Mouse (Mus musculus): ENCODE results near the gene Cd2. TPM values are rescaled to one million over a fixed set of nuclear protein-coding genes. Genes with fewer than 3 reads are reported as not detected.

The Cd2 gene
- polyA plus RNA-seq, 1 experiment from 2014 or later: 0.30 TPM

GRCm38 (mm10) chr3:101286336-101287325 lies 1.1 kb downstream of the Cd2 start:
- Histone ChIP-seq H3K9me3 (replicated peaks; ENCODE audit: control insufficient read depth, low read length) (0 out of 2 replicates have a peak, but pooled peaks cover 2% of the 10 kb centered on the region), H3K27me3 (replicated peaks; ENCODE audit: control insufficient read depth, insufficient read depth, low read length) (no peaks in the 10 kb centered on the region), H3K4me3 (ENCODE audit: low read depth, low read length) (no peak overlapping the region), H3K27ac (ENCODE audit: low read depth, low read length) (no peak overlapping the region), H3K9ac (ENCODE audit: low read length) (no peak overlapping the region), H3K4me2 (ENCODE audit: low read length) (no peak overlapping the region), H3K36me3 (ENCODE audit: control insufficient read depth, insufficient read depth, low read length) (no peaks in the 10 kb centered on the region), H3K4me1 (ENCODE audit: control insufficient read depth, insufficient read depth, low read length) (no peaks in the 10 kb centered on the region)
- DNase-seq (ENCODE audit: low spot score) (no peak), ATAC-seq (no peak)
- WGBS: 90% methylated on average over 12 of the region's 12 CpGs

- ATAC-seq (no peak), DNase-seq (ENCODE audit: low spot score) (no peak)
- no peaks in the 10 kb centered on the region for H3K36me3 ChIP-seq (ENCODE audit: control insufficient read depth, insufficient read depth, low read length)
- no peak overlapping the region for H3K4me2 ChIP-seq (ENCODE audit: low read length)
- no peaks in the 10 kb centered on the region for H3K27me3 ChIP-seq (replicated peaks; ENCODE audit: control insufficient read depth, insufficient read depth, low read length)
- no peak overlapping the region for H3K4me3 ChIP-seq (ENCODE audit: low read depth, low read length)
- H3K4me1 ChIP-seq (ENCODE audit: control insufficient read depth, insufficient read depth, low read length): no peaks in the 10 kb centered on the region
- H3K9me3 ChIP-seq (replicated peaks; ENCODE audit: control insufficient read depth, low read length): 0 out of 2 replicates have a peak, but pooled peaks cover 2% of the 10 kb centered on the region
- H3K9ac ChIP-seq (ENCODE audit: low read length): no peak overlapping the region
- H3K27ac ChIP-seq (ENCODE audit: low read depth, low read length): no peak overlapping the region
- 91% methylated on average over 12 of the region's 12 CpGs for WGBS
These were observed 1.9 kb downstream of the Cd2 start for GRCm38 (mm10) chr3:101285851-101286250.

DNA sequence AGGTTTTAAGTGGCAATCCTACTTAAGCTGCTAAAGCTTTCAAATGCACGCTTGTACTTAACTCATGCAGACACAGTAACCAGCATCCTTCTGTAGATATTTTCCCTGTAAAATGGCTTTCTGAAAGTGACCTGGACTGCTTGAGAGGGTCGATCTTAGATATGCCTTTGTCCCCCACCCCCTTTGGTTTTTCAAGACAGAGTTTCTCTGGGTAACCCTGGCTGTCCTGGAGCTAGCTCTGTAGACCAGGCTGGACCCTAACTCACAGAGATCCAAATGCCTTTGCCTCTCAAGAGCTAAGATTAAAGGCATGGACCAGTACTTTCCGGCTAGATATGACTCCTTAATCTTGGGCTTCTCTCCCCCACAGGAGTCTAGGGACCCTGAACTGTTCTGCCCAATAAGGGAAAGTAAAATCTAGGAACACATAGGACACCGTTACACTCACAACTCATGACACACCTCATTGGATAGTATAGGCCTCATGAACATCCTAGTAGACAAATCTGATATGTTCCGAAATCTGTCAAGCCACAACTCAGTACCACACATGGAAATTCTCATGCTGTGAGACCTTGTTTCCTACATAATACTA lies 2.6 kb downstream of the Cd2 start:
- no peak overlapping the region for H3K4me2 ChIP-seq (ENCODE audit: low read length)
- no peak overlapping the region for H3K27ac ChIP-seq (ENCODE audit: low read depth, low read length)
- H3K27me3 ChIP-seq (replicated peaks; ENCODE audit: control insufficient read depth, insufficient read depth, low read length): no peaks in the 10 kb centered on the region
- DNase-seq (ENCODE audit: low spot score) (no peak), ATAC-seq (no peak)
- 91% methylated on average over 5 of the region's 5 CpGs for WGBS
- no peaks in the 10 kb centered on the region for H3K36me3 ChIP-seq (ENCODE audit: control insufficient read depth, insufficient read depth, low read length)
- H3K9ac ChIP-seq (ENCODE audit: low read length): no peak overlapping the region
- no peaks in the 10 kb centered on the region for H3K4me1 ChIP-seq (ENCODE audit: control insufficient read depth, insufficient read depth, low read length)
- H3K4me3 ChIP-seq (ENCODE audit: low read depth, low read length): no peak overlapping the region
- H3K9me3 ChIP-seq (replicated peaks; ENCODE audit: control insufficient read depth, low read length): 0 out of 2 replicates have a peak, but pooled peaks cover 2% of the 10 kb centered on the region

- 0 out of 2 replicates have a peak, but pooled peaks cover 2% of the 10 kb centered on the region for H3K9me3 ChIP-seq (replicated peaks; ENCODE audit: control insufficient read depth, low read length)
- H3K4me2 ChIP-seq (ENCODE audit: low read length): no peak overlapping the region
- H3K36me3 ChIP-seq (ENCODE audit: control insufficient read depth, insufficient read depth, low read length): no peaks in the 10 kb centered on the region
- no peak overlapping the region for H3K4me3 ChIP-seq (ENCODE audit: low read depth, low read length)
- no peaks in the 10 kb centered on the region for H3K4me1 ChIP-seq (ENCODE audit: control insufficient read depth, insufficient read depth, low read length)
- H3K27me3 ChIP-seq (replicated peaks; ENCODE audit: control insufficient read depth, insufficient read depth, low read length): no peaks in the 10 kb centered on the region
- no peak overlapping the region for H3K27ac ChIP-seq (ENCODE audit: low read depth, low read length)
- no peak overlapping the region for H3K9ac ChIP-seq (ENCODE audit: low read length)
- DNase-seq (ENCODE audit: low spot score): no peak
- 90% methylated on average over 13 of the region's 13 CpGs for WGBS
- no peak for ATAC-seq
These were observed 3.7 kb downstream of the Cd2 start for GRCm38 (mm10) chr3:101283869-101284706.

DNA sequence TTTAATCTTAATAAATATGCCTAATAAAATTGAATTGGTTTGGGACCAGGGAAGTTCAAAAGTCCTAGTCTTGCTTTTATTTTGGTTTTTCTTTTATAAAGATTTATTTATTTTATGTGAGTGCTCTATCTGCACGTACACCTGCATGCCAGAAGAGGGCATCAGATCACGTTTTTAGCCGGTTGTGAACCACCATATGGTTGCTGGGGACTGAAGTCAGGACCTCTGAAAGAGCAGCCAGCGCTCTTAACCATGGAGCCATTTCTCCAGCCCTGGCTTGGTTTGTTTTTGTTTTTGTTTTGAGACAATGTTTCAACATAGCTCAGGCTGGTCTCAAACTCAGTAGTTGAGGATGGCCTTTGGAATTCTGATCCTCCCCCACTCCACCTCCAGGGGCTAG lies 4.3 kb downstream of the Cd2 start:
- Histone ChIP-seq H3K9ac (ENCODE audit: low read length) (no peak overlapping the region), H3K27me3 (replicated peaks; ENCODE audit: control insufficient read depth, insufficient read depth, low read length) (no peaks in the 10 kb centered on the region), H3K4me1 (ENCODE audit: control insufficient read depth, insufficient read depth, low read length) (no peaks in the 10 kb centered on the region), H3K4me2 (ENCODE audit: low read length) (no peak overlapping the region), H3K27ac (ENCODE audit: low read depth, low read length) (no peak overlapping the region), H3K36me3 (ENCODE audit: control insufficient read depth, insufficient read depth, low read length) (no peaks in the 10 kb centered on the region), H3K9me3 (replicated peaks; ENCODE audit: control insufficient read depth, low read length) (0 out of 2 replicates have a peak, but pooled peaks cover 2% of the 10 kb centered on the region), H3K4me3 (ENCODE audit: low read depth, low read length) (no peak overlapping the region)
- WGBS: 77% methylated on average over 4 of the region's 4 CpGs
- no peak for ATAC-seq
- DNase-seq (ENCODE audit: low spot score): no peak

DNA sequence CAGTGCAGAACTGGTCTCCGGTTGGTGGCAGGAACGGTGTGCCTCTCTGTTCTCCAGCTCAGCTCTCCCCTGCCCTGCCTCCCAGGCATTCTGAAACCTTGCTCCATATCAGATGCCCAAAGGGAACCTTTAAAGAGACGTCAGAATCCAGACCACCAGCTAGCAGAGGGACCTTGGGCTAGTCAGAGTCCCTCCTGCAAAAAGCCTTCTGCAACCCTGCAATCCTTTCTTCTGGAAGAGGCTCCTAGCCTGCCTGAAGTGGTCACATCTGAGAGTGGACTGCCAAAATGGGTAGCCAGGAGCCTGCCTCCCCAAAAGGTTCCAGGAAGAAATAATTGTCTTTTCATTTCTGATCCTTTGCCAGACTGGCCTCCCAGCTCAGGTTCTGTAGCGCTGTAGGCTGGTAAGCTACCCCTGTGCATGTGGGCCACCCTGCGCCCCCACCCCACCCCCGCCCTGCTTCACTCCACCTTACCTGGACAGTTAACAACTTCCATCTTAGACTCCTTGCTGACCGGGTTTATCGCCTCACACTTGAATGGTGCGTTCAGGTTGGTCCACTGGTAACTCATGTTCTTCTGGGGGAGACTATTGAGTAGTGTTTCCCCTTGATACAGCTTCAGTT lies 5.1 kb downstream of the Cd2 start:
- no peak for DNase-seq (ENCODE audit: low spot score)
- no peak for ATAC-seq
- 92% methylated on average over 9 of the region's 9 CpGs for WGBS
- 0 out of 2 replicates have a peak, but pooled peaks cover 2% of the 10 kb centered on the region for H3K9me3 ChIP-seq (replicated peaks; ENCODE audit: control insufficient read depth, low read length)
- no peaks in the 10 kb centered on the region for H3K4me1 ChIP-seq (ENCODE audit: control insufficient read depth, insufficient read depth, low read length)
- H3K4me3 ChIP-seq (ENCODE audit: low read depth, low read length): no peak overlapping the region
- no peak overlapping the region for H3K4me2 ChIP-seq (ENCODE audit: low read length)
- H3K27ac ChIP-seq (ENCODE audit: low read depth, low read length): no peak overlapping the region
- H3K27me3 ChIP-seq (replicated peaks; ENCODE audit: control insufficient read depth, insufficient read depth, low read length): no peaks in the 10 kb centered on the region
- no peaks in the 10 kb centered on the region for H3K36me3 ChIP-seq (ENCODE audit: control insufficient read depth, insufficient read depth, low read length)
- no peak overlapping the region for H3K9ac ChIP-seq (ENCODE audit: low read length)

DNA sequence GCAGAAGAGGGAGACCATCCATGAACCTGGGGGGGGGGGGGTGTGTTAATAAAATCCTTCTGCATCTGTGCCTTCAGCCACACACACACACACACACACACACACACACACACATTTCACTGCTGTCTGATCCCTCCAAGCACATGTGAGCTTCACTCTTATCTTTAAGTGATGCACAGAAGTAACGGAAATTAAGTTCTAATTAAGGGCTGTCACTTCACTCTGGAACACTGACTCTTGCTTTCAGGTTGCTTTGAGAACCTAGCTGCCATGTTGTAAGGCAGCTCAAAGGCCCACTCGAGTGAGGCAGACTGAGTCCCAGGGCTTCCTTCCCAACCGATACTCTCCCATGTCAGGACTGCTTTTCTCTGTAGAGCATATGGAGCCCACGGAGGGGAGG lies 5.9 kb downstream of the Cd2 start:
- Histone ChIP-seq H3K27me3 (replicated peaks; ENCODE audit: control insufficient read depth, insufficient read depth, low read length) (no peaks in the 10 kb centered on the region), H3K9ac (ENCODE audit: low read length) (no peak overlapping the region), H3K4me2 (ENCODE audit: low read length) (no peak overlapping the region), H3K36me3 (ENCODE audit: control insufficient read depth, insufficient read depth, low read length) (no peaks in the 10 kb centered on the region), H3K4me1 (ENCODE audit: control insufficient read depth, insufficient read depth, low read length) (no peaks in the 10 kb centered on the region), H3K4me3 (ENCODE audit: low read depth, low read length) (no peak overlapping the region), H3K27ac (ENCODE audit: low read depth, low read length) (no peak overlapping the region), H3K9me3 (replicated peaks; ENCODE audit: control insufficient read depth, low read length) (0 out of 2 replicates have a peak, but pooled peaks cover 2% of the 10 kb centered on the region)
- no peak for DNase-seq (ENCODE audit: low spot score)
- no peak for ATAC-seq
- 73% methylated on average over 4 of the region's 4 CpGs for WGBS
